30 mouse cellular contexts compared by ENCODE assay signal in genomic region chr2:32644083-32644482, GRCm38 (mm10). TPM values are rescaled to one million over a fixed set of nuclear protein-coding genes. Genes with fewer than 3 reads are reported as not detected.
DNase-seq lines count a peak whose midpoint lies in the region; ATAC-seq lines count a peak whose summit lies in the region.
"Had no signal": no experiment of that assay in that cellular context is flagged by ENCODE, and none has a peak within 500 bp of the region (broad histone marks: within the 10 kb centered on the region; RNA-seq: fewer than 3 reads in every experiment).

No protein-coding gene starts in this region.

- intact Hi-C loops in heart, postnatal 36 days (cut with DNase I), result no loop called here
- intact Hi-C loops in heart, postnatal 25 days (cut with DNase I), result no loop called here

- H3K4me3 ChIP-seq in heart, embryonic 13.5 days, result no peak overlapping the region
- no peak overlapping the region for H3K4me3 ChIP-seq in brown adipose tissue, adult 24 weeks (ENCODE audit: insufficient read depth, low read depth, low read length)
- no peak overlapping the region for H3K4me3 ChIP-seq in liver, embryonic 11.5 days (ENCODE audit: low read depth, low read length)
- H3K4me3 ChIP-seq: embryonic facial prominence, embryonic 12.5 days; kidney, embryonic 15.5 days; limb, embryonic 12.5 days; midbrain, embryonic 15.5 days; neural tube, embryonic 15.5 days had no signal

- 36% methylated on average over 9 of the region's 9 CpGs for WGBS in heart, embryonic 13.5 days
- WGBS in liver, embryonic 11.5 days, result 51% methylated on average over 9 of the region's 9 CpGs

- H3K27me3 ChIP-seq in heart, embryonic 13.5 days (replicated peaks), result no peaks in the 10 kb centered on the region
- no peaks in the 10 kb centered on the region for H3K27me3 ChIP-seq in liver, embryonic 11.5 days (replicated peaks; ENCODE audit: control insufficient read depth, insufficient read depth, low read length)
- H3K27me3 ChIP-seq: embryonic facial prominence, embryonic 12.5 days; kidney, embryonic 15.5 days; limb, embryonic 12.5 days; midbrain, embryonic 15.5 days; neural tube, embryonic 15.5 days; Patski had no signal

- DNase-seq in heart, adult 11 months, result peak; percentile 92
- no peak for DNase-seq in heart, postnatal 36 days
- no peak for DNase-seq in heart, postnatal 25 days (ENCODE audit: low spot score)
- DNase-seq in liver, embryonic 11.5 days (ENCODE audit: low spot score), result no peak
- DNase-seq in right cerebral cortex, adult 2 months (ENCODE audit: low spot score in 2 of 2), result no peak
- DNase-seq: adrenal gland, postnatal 10 days; cerebellum, adult 11 months; cerebellum, adult 9-11 months; embryo, embryonic 11 days; gastrocnemius, postnatal 10 days; kidney, adult 18-20 months; kidney, postnatal 25 days; lung, adult 18-20 months; lung, postnatal 4 days; spleen, adult 18-20 months; thymus, adult 18-20 months; thymus, postnatal 25 days had no signal

- H3K27ac ChIP-seq in heart, embryonic 13.5 days (replicated peaks), result peak overlapping the region; percentile 80
- H3K27ac ChIP-seq in brown adipose tissue, adult 24 weeks (replicated peaks; ENCODE audit: low read depth, low read length), result 0 out of 2 replicates have a peak overlapping the region, but pooled peaks have one; percentile 5
- H3K27ac ChIP-seq in liver, embryonic 11.5 days (ENCODE audit: low read depth, low read length), result peak overlapping the region; percentile 71
- H3K27ac ChIP-seq: embryonic facial prominence, embryonic 12.5 days; limb, embryonic 12.5 days; midbrain, embryonic 15.5 days; neural tube, embryonic 15.5 days; stomach, postnatal 0 days had no signal

- no peak overlapping the region for H3K9ac ChIP-seq in heart, embryonic 13.5 days
- H3K9ac ChIP-seq in liver, embryonic 11.5 days (ENCODE audit: low read depth, low read length), result no peak overlapping the region
- H3K9ac ChIP-seq: embryonic facial prominence, embryonic 12.5 days; kidney, embryonic 15.5 days; limb, embryonic 12.5 days; midbrain, embryonic 15.5 days; neural tube, embryonic 15.5 days had no signal

- no peak for ATAC-seq in heart, embryonic 13.5 days (ENCODE audit: extremely low read depth, insufficient number of reproducible peaks, low FRiP score, low TSS enrichment)
- ATAC-seq in liver, embryonic 11.5 days (replicated peaks; ENCODE audit: low FRiP score), result no peak
- no peak for ATAC-seq in CD4-positive, CD25-positive, alpha-beta regulatory T cell, adult 4 months
- ATAC-seq: forebrain, embryonic 16.5 days; hindbrain, embryonic 16.5 days; lung, postnatal 0 days; midbrain, embryonic 15.5 days; Patski had no signal

- H3K4me1 ChIP-seq in heart, embryonic 13.5 days, result peaks cover 60% of the 10 kb centered on the region
- peaks cover 35% of the 10 kb centered on the region for H3K4me1 ChIP-seq in brown adipose tissue, adult 24 weeks (ENCODE audit: control insufficient read depth, insufficient read depth, insufficient read length, low read length)
- peaks cover 35% of the 10 kb centered on the region for H3K4me1 ChIP-seq in liver, embryonic 11.5 days (replicated peaks; ENCODE audit: control insufficient read depth, insufficient read depth, low read length)
- H3K4me1 ChIP-seq: midbrain, embryonic 15.5 days had no signal

- H3K4me2 ChIP-seq in heart, embryonic 13.5 days, result no peak overlapping the region
- H3K4me2 ChIP-seq in liver, embryonic 11.5 days, result no peak overlapping the region
- H3K4me2 ChIP-seq: embryonic facial prominence, embryonic 12.5 days; kidney, embryonic 15.5 days; limb, embryonic 12.5 days; midbrain, embryonic 15.5 days; neural tube, embryonic 15.5 days had no signal

- H3K9me3 ChIP-seq in heart, embryonic 13.5 days, result no peaks in the 10 kb centered on the region
- H3K9me3 ChIP-seq in liver, embryonic 11.5 days (ENCODE audit: control insufficient read depth, low read length), result no peaks in the 10 kb centered on the region
- H3K9me3 ChIP-seq: embryonic facial prominence, embryonic 12.5 days; kidney, embryonic 15.5 days; limb, embryonic 12.5 days; midbrain, embryonic 15.5 days; neural tube, embryonic 15.5 days had no signal

- no peaks in the 10 kb centered on the region; the same call in 1 of the 2 replicates for H3K36me3 ChIP-seq in heart, embryonic 13.5 days
- no peaks in the 10 kb centered on the region for H3K36me3 ChIP-seq in liver, embryonic 11.5 days (ENCODE audit: control insufficient read depth, insufficient read depth, low read length)
- H3K36me3 ChIP-seq: embryonic facial prominence, embryonic 12.5 days; kidney, embryonic 15.5 days; limb, embryonic 12.5 days; midbrain, embryonic 15.5 days; neural tube, embryonic 15.5 days had no signal

RNA-seq across cellular contexts. Expression of gene Eng, which starts 2.3 kb away (rescaled TPM):
- total RNA-seq in heart, postnatal 36 days (2021), result 100 to 1,000 TPM; 123 to 136 TPM
- polyA plus RNA-seq in heart, embryonic 13.5 days (2015; fragmentation: Nextera tagmentation; extraction: Ambion mirVana), result 148 and 155 TPM in 2 replicates
- total RNA-seq in heart, postnatal 25 days (2021), result 100 to 1,000 TPM; 126 to 140 TPM
- polyA plus RNA-seq in brown adipose tissue, adult 24 weeks (2012; ENCODE audit: insufficient read depth, insufficient read length, missing spikeins), result 22.4 and 28.7 TPM in 2 replicates
- 39.2 and 40.1 TPM in 2 replicates for polyA plus RNA-seq in liver, embryonic 11.5 days (2014; fragmentation: Nextera tagmentation; extraction: Ambion mirVana)
- not detected for polyA plus RNA-seq in CD4-positive, CD25-positive, alpha-beta regulatory T cell, adult 4 months (2017; shearing (Covaris generic))

RNA-seq across cellular contexts. Expression of gene Ak1, which starts 22.5 kb away (rescaled TPM):
- 100 to 1,000 TPM; 631 to 727 TPM for total RNA-seq in heart, postnatal 36 days (2021)
- polyA plus RNA-seq in heart, embryonic 13.5 days (2015; fragmentation: Nextera tagmentation; extraction: Ambion mirVana), result 302 and 318 TPM in 2 replicates
- total RNA-seq in heart, postnatal 25 days (2021), result 100 to 1,000 TPM; 733 to 743 TPM
- polyA plus RNA-seq in brown adipose tissue, adult 24 weeks (2012; ENCODE audit: insufficient read depth, insufficient read length, missing spikeins), result 87.5 and 109 TPM in 2 replicates
- 6.7 and 8.3 TPM in 2 replicates for polyA plus RNA-seq in liver, embryonic 11.5 days (2014; fragmentation: Nextera tagmentation; extraction: Ambion mirVana)
- polyA plus RNA-seq in CD4-positive, CD25-positive, alpha-beta regulatory T cell, adult 4 months (2017; shearing (Covaris generic)), result not detected

RNA-seq across cellular contexts. Expression of gene St6galnac6, which starts 44.6 kb away (rescaled TPM):
- 100 to 1,000 TPM; 108 to 116 TPM for total RNA-seq in heart, postnatal 36 days (2021)
- 24.8 and 29.1 TPM in 2 replicates for polyA plus RNA-seq in heart, embryonic 13.5 days (2015; fragmentation: Nextera tagmentation; extraction: Ambion mirVana)
- total RNA-seq in heart, postnatal 25 days (2021), result 100 to 1,000 TPM; 104 to 110 TPM
- polyA plus RNA-seq in brown adipose tissue, adult 24 weeks (2012; ENCODE audit: insufficient read depth, insufficient read length, missing spikeins), result 79.5 and 87.3 TPM in 2 replicates
- 9.6 and 10.6 TPM in 2 replicates for polyA plus RNA-seq in liver, embryonic 11.5 days (2014; fragmentation: Nextera tagmentation; extraction: Ambion mirVana)
- 1 to 10 TPM; 3.1 to 4.7 TPM for polyA plus RNA-seq in CD4-positive, CD25-positive, alpha-beta regulatory T cell, adult 4 months (2017; shearing (Covaris generic))

RNA-seq across cellular contexts. Expression of gene St6galnac4, which starts 57.2 kb away (rescaled TPM):
- total RNA-seq in heart, postnatal 36 days (2021), result 10 to 100 TPM; 18.7 to 21.7 TPM
- polyA plus RNA-seq in heart, embryonic 13.5 days (2015; fragmentation: Nextera tagmentation; extraction: Ambion mirVana), result 37.6 and 38.7 TPM in 2 replicates
- 10 to 100 TPM; 17.7 to 21.4 TPM for total RNA-seq in heart, postnatal 25 days (2021)
- 2.4 and 3.0 TPM in 2 replicates for polyA plus RNA-seq in brown adipose tissue, adult 24 weeks (2012; ENCODE audit: insufficient read depth, insufficient read length, missing spikeins)
- polyA plus RNA-seq in liver, embryonic 11.5 days (2014; fragmentation: Nextera tagmentation; extraction: Ambion mirVana), result 26.0 and 28.8 TPM in 2 replicates
- polyA plus RNA-seq in CD4-positive, CD25-positive, alpha-beta regulatory T cell, adult 4 months (2017; shearing (Covaris generic)), result 10 to 100 TPM; 25.2 to 38.6 TPM

RNA-seq across cellular contexts. Expression of gene Fpgs, which starts 59.9 kb away (rescaled TPM):
- total RNA-seq in heart, postnatal 36 days (2021), result 1 to 10 TPM; 5.0 to 6.6 TPM
- 19.0 and 21.3 TPM in 2 replicates for polyA plus RNA-seq in heart, embryonic 13.5 days (2015; fragmentation: Nextera tagmentation; extraction: Ambion mirVana)
- total RNA-seq in heart, postnatal 25 days (2021), result 1 to 10 TPM; 4.2 to 6.0 TPM
- polyA plus RNA-seq in brown adipose tissue, adult 24 weeks (2012; ENCODE audit: insufficient read depth, insufficient read length, missing spikeins), result 2.8 and 2.9 TPM in 2 replicates
- polyA plus RNA-seq in liver, embryonic 11.5 days (2014; fragmentation: Nextera tagmentation; extraction: Ambion mirVana), result 46.2 and 47.1 TPM in 2 replicates
- 10 to 100 TPM in 1 of 2 experiments, 1 to 10 TPM in 1; 9.4 to 12.5 TPM for polyA plus RNA-seq in CD4-positive, CD25-positive, alpha-beta regulatory T cell, adult 4 months (2017; shearing (Covaris generic))

Comparison
In these comparisons a context has a peak if more than half of its experiments do, and no peak if none do; other contexts are left out.
1. H3K27ac ChIP-seq: peak in every context shown above with its lines; median percentile 80 in heart, embryonic 13.5 days; 71 in liver, embryonic 11.5 days; 5 in brown adipose tissue, adult 24 weeks.
2. RNA of gene Eng, which starts 2.3 kb away (polyA plus RNA-seq): 148 to 155 TPM in heart, embryonic 13.5 days, 39.2 to 40.1 TPM in liver, embryonic 11.5 days and 22.4 to 28.7 TPM in brown adipose tissue, adult 24 weeks; not detected in CD4-positive, CD25-positive, alpha-beta regulatory T cell, adult 4 months; every median in the first group is over 10 times any median in the second.